In the genomic region with DNA sequence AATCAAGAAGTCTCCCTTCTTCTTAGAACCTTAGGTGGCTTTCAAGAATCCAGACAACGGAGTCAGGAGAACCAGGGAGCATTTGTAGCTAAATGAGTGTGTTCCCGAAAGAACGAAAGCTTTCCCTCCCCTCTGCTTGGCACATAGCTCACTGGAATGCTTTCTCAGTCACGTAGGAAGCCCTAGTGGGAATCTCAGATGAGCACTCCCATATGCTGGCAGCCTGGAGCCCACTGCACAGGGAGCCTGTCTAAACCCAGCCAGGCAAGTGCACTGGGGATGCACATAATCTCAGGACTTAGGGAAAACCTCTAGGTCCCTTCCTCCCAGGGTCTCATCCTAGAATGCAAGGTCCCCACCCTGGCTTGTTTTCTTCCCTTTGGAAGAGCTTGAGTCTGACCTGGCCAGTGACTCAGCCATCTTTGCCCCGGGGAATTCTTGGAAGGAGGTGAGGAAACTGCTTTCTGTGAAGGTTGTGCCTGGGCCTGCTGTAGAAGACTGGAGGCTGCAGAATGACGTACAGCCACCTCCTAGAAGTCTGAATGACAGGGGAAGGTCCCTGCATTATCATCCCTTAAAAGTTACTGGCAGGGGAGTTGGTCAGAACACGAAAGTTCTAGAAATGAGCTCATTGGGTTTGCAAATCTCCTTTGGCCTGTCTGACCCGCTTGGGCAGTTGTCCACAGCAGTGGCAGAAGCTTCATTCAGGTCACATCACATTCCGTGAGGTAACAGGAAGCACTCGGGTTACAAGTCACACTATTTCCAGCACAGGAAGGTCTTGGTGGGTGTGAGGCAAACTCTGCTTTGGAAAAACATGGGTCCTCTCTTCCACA, we compare ENCODE assay signal across 10 mouse cellular contexts. TPM values are rescaled to one million over a fixed set of nuclear protein-coding genes. Genes with fewer than 3 reads are reported as not detected.
A peak's percentile ranks its signal among the peaks of the same experiment; 100 is the strongest.
DNase-seq lines count a peak whose midpoint lies in the region; ATAC-seq lines count a peak whose summit lies in the region.
"Had no signal": no experiment of that assay in that cellular context is flagged by ENCODE, and none has a peak within 500 bp of the region (broad histone marks: within the 10 kb centered on the region; RNA-seq: fewer than 3 reads in every experiment).

No protein-coding gene starts in this region.

- intact Hi-C loops in heart, postnatal 25 days (cut with DNase I), result no loop called here

- 0 out of 2 replicates have a peak overlapping the region, but pooled peaks have one; percentile 55 for H3K27ac ChIP-seq in intestine, embryonic 14.5 days (ENCODE audit: low read depth)
- no peak overlapping the region for H3K27ac ChIP-seq in hindbrain, embryonic 14.5 days

- no peak for ATAC-seq in intestine, embryonic 14.5 days (replicated peaks; ENCODE audit: low FRiP score, low TSS enrichment, low read depth)
- ATAC-seq in hindbrain, embryonic 14.5 days (ENCODE audit: low FRiP score), result no peak

- H3K27me3 ChIP-seq in intestine, embryonic 14.5 days (replicated peaks; ENCODE audit: control insufficient read depth, insufficient read depth, low read length), result no peaks in the 10 kb centered on the region
- H3K27me3 ChIP-seq in hindbrain, embryonic 14.5 days (ENCODE audit: control insufficient read depth, insufficient read depth, low read length), result no peaks in the 10 kb centered on the region

- H3K36me3 ChIP-seq in intestine, embryonic 14.5 days (ENCODE audit: control insufficient read depth, insufficient read depth, low read length), result no peaks in the 10 kb centered on the region
- H3K36me3 ChIP-seq in hindbrain, embryonic 14.5 days (replicated peaks; ENCODE audit: control insufficient read depth, insufficient read depth), result no peaks in the 10 kb centered on the region

- no peak overlapping the region for H3K9ac ChIP-seq in intestine, embryonic 14.5 days (ENCODE audit: low read length)
- no peak overlapping the region for H3K9ac ChIP-seq in hindbrain, embryonic 14.5 days

- peak; percentile 91 for DNase-seq in heart, adult 11 months
- DNase-seq in heart, postnatal 25 days (ENCODE audit: low spot score), result no peak
- DNase-seq in urinary bladder, postnatal 14 days (ENCODE audit: low spot score), result peak; percentile 54
- no peak for DNase-seq in urinary bladder, postnatal 10 days (ENCODE audit: low spot score)
- DNase-seq in intestine, embryonic 14.5 days (ENCODE audit: low spot score), result no peak
- DNase-seq in telencephalon, adult 2 months (ENCODE audit: low read depth, low spot score), result peak; percentile 56
- no peak for DNase-seq in embryo, embryonic 10 days (ENCODE audit: low spot score)
- DNase-seq in hindbrain, embryonic 14.5 days (ENCODE audit: low spot score), result no peak
- DNase-seq: kidney, adult 18-20 months; liver had no signal

- H3K4me2 ChIP-seq in intestine, embryonic 14.5 days (ENCODE audit: low read length), result no peak overlapping the region
- no peak overlapping the region for H3K4me2 ChIP-seq in hindbrain, embryonic 14.5 days (replicated peaks)

- no peaks in the 10 kb centered on the region for H3K4me1 ChIP-seq in intestine, embryonic 14.5 days (replicated peaks; ENCODE audit: control insufficient read depth, insufficient read depth, low read length)
- H3K4me1 ChIP-seq in hindbrain, embryonic 14.5 days (replicated peaks; ENCODE audit: control insufficient read depth, insufficient read depth, low read length), result no peaks in the 10 kb centered on the region

- 60% methylated on average over 10 of the region's 10 CpGs for WGBS in intestine, embryonic 14.5 days
- 81% methylated on average over 10 of the region's 10 CpGs for WGBS in hindbrain, embryonic 14.5 days

- no peaks in the 10 kb centered on the region for H3K9me3 ChIP-seq in intestine, embryonic 14.5 days (ENCODE audit: control insufficient read depth, low read length)
- no peaks in the 10 kb centered on the region for H3K9me3 ChIP-seq in hindbrain, embryonic 14.5 days (ENCODE audit: control insufficient read depth, low read length)

- H3K4me3 ChIP-seq in intestine, embryonic 14.5 days (ENCODE audit: low read depth, low read length), result no peak overlapping the region
- H3K4me3 ChIP-seq in hindbrain, embryonic 14.5 days (replicated peaks; ENCODE audit: low read length), result no peak overlapping the region

RNA-seq across cellular contexts. Expression of a gene that starts 18.2 kb away (rescaled TPM):
- under 1 TPM; 0.57 to 0.78 TPM for total RNA-seq in heart, postnatal 25 days (2021)
- 39.8 and 40.6 TPM in 2 replicates for polyA plus RNA-seq in intestine, embryonic 14.5 days (2014; fragmentation: Nextera tagmentation; extraction: Ambion mirVana)
- 6.2 and 7.4 TPM in 2 replicates for polyA plus RNA-seq in hindbrain, embryonic 14.5 days (2014; fragmentation: Nextera tagmentation; extraction: Ambion mirVana)

Comparison
In these comparisons a context has a peak if more than half of its experiments do, and no peak if none do; other contexts are left out.
1. DNase-seq: peak in heart, adult 11 months (single experiment), urinary bladder, postnatal 14 days (single experiment) and telencephalon, adult 2 months (single experiment); none in heart, postnatal 25 days (single experiment), urinary bladder, postnatal 10 days (single experiment), intestine, embryonic 14.5 days (single experiment), embryo, embryonic 10 days (single experiment) and hindbrain, embryonic 14.5 days (single experiment).